Mouse (Mus musculus): Measurements from ENCODE around the gene Dpm3. TPM values are rescaled to one million over a fixed set of nuclear protein-coding genes. Genes with fewer than 3 reads are reported as not detected.
"Not testable (repeated sequence)": the region's sequence is repeated elsewhere in the genome, so short reads cannot be mapped to it uniquely, and the experiment has no call there.

The Dpm3 gene
- 10 to 100 TPM; 51.2 to 61.0 TPM for total RNA-seq (2021)
- long read RNA-seq, experiment 1, transcript Dpm3-201 (2 exons, 404 nt), result major isoform, 16 of 20 reads
- long read RNA-seq, experiment 1, partial matches to known transcripts, result 0 of 20 reads
- long read RNA-seq, experiment 1, other reads (novel, unspliced or antisense), result 2 of 20 reads
- long read RNA-seq, experiment 2, transcript Dpm3-201 (2 exons, 404 nt), result major isoform, 37 of 45 reads
- long read RNA-seq, experiment 2, transcript Dpm3-203 (1 exons, 441 nt), result minor isoform, 7 of 45 reads
- long read RNA-seq, experiment 2, partial matches to known transcripts, result 0 of 45 reads
- long read RNA-seq, experiment 2, other reads (novel, unspliced or antisense), result 1 of 45 reads

GRCm38 (mm10) chr3:89259076-89259475, at the start of gene Dpm3:
Gene Dpm3, plus strand, starts transcription at chr3:89259358.
- no peak within 1 kb of the TSS for H3K4me3 ChIP-seq
- no peak for TF ChIP-seq CTCF (conservative IDR thresholded peaks at IDR 0.05)
- no peak within 1 kb of the TSS for H3K27ac ChIP-seq
- DNase-seq (ENCODE audit: low spot score in 2 of 2), result no peak

GRCm38 (mm10) chr3:89209731-89210130, 49.4 kb upstream of the Dpm3 start:
- no peak for TF ChIP-seq CTCF (conservative IDR thresholded peaks at IDR 0.05)
- Histone ChIP-seq H3K27ac (no peak overlapping the region), H3K4me3 (no peak overlapping the region)
- no peak for DNase-seq (ENCODE audit: low spot score in 2 of 2)

DNA sequence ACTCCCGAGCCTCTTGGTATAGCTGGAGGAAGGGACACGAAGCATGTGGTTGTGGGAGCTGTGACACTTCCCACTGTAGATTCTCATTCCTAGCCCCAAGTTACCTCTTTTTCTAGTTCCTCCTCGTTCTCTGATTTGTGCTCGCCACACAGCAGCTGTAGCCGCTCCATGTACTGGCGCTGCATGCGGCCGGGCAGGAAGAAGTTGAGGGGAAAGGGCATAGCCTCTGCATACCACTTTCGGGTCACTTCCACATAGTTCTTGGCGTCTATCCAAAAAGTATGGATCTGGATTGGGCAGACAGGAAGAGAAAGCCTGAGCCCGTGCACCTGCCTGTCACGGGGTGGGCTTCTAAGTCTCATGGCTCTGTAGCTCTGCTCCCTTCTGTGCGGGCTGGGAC, 49.0 kb upstream of the Dpm3 start:
- H3K27ac ChIP-seq, result no peak overlapping the region
- no peak overlapping the region for H3K4me3 ChIP-seq
- DNase-seq (ENCODE audit: low spot score in 2 of 2), result no peak
- TF ChIP-seq CTCF (conservative IDR thresholded peaks at IDR 0.05), result no peak

DNA sequence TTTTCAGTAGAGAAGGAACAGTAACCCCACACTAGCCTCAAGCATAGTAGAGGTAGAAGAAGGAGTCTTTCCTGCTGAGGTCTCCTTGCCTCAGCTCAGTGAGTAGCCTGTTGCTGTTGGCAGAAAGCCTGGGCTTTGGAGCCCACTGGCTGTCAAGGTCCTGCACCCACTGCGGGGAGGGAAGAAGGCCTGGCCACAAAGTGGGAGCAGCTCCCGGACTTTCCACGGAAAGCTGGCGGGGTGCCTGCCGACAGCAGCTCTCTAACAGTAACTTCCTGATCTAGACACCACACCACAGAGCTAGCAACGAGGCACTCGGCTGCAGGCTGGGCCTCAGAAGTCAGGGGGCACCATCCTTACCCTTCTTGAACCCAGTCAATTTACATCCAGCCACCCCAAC, 48.4 kb upstream of the Dpm3 start:
- no peak for DNase-seq (ENCODE audit: low spot score in 2 of 2)
- Histone ChIP-seq H3K4me3 (no peak overlapping the region), H3K27ac (no peak overlapping the region)
- no peak for TF ChIP-seq CTCF (conservative IDR thresholded peaks at IDR 0.05)

- no peak for TF ChIP-seq CTCF (conservative IDR thresholded peaks at IDR 0.05)
- Histone ChIP-seq H3K4me3 (peak overlapping the region; percentile 83), H3K27ac (peak overlapping the region; percentile 97)
- DNase-seq (ENCODE audit: low spot score in 2 of 2), result peak; percentile 88 to 92
Measured at GRCm38 (mm10) chr3:89213803-89214530, 45.2 kb upstream of the Dpm3 start.

DNA sequence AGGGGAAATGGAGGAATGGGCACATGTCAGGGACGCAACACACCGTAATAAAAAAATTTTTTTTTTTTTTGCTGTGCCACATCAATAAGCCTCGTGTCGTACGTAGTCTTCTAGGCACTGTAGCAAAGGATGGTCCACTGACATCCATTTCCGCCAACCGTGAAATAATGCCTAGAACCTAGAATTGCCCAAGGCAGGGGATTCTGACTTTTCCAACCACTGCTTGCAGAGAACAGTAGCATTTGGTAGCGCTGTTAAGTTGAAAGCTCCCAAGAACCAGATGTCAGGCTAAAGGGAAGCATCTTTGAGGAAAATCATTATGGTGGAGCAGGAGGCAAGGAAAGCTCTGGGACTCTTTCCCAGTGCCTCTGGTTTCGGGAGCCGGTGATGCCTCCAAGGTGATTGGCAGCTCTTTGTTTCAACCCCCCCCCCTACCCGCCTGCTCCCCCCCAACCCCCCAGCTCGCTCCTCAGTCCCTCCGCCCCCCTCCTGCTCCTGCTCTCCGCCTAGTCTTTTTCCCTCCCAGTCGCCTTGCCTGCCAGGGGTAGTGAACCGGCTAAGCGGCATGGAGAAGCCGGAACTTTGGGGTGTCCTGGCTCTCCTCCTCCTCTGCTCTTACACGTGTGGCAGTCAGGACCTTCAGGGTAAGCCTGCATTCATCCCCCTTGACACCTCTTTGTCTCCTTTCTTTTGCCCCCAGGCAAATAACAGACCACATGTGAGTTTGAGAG, 44.3 kb upstream of the Dpm3 start, which contains the start of gene Thbs3:
TSS of gene Thbs3 (plus strand) at position 500 of the 731 bp plus-strand sequence.
- DNase-seq (ENCODE audit: low spot score in 2 of 2), result no peak
- TF ChIP-seq CTCF (conservative IDR thresholded peaks at IDR 0.05), result no peak
- Histone ChIP-seq H3K27ac (peak within 1 kb of the TSS; percentile 97), H3K4me3 (peak within 1 kb of the TSS; percentile 83)

DNA sequence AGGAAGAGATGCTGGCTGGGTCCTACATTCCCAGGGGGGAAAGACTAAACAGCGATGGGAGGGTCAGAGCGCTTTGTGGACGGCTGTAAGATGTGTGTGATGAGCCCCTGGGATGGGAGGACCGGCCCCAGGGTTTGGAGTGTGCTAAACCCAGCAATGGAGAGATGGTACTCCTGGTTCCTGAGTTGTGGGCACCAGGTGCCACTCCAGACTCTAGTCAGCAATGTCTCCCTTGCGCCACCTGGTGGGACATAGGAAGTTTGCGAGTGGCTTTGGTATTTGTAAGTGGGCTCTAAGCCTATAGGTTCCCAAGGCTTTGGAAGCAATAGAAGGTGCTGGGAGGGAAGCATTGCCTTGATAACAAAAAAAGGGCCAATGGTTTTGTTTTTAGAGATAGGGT, 43.3 kb upstream of the Dpm3 start:
- peak; percentile 96 for TF ChIP-seq CTCF (conservative IDR thresholded peaks at IDR 0.05)
- peak; percentile 81 to 82 for DNase-seq (ENCODE audit: low spot score in 2 of 2)
- H3K4me3 ChIP-seq, result peak overlapping the region; percentile 44; the same call in 1 of the 2 replicates
- peak overlapping the region; percentile 97; the same call in 1 of the 2 replicates for H3K27ac ChIP-seq

- H3K27ac ChIP-seq; DNase-seq (ENCODE audit: low spot score in 2 of 2); H3K4me3 ChIP-seq: not testable (repeated sequence)
Measured at GRCm38 (mm10) chr3:89216407-89216806, 42.8 kb upstream of the Dpm3 start.

- Histone ChIP-seq H3K4me3 (no peak overlapping the region), H3K27ac (no peak overlapping the region)
- no peak for TF ChIP-seq CTCF (conservative IDR thresholded peaks at IDR 0.05)
- DNase-seq (ENCODE audit: low spot score in 2 of 2), result no peak
Measured at GRCm38 (mm10) chr3:89218271-89218670, 40.9 kb upstream of the Dpm3 start.

DNA sequence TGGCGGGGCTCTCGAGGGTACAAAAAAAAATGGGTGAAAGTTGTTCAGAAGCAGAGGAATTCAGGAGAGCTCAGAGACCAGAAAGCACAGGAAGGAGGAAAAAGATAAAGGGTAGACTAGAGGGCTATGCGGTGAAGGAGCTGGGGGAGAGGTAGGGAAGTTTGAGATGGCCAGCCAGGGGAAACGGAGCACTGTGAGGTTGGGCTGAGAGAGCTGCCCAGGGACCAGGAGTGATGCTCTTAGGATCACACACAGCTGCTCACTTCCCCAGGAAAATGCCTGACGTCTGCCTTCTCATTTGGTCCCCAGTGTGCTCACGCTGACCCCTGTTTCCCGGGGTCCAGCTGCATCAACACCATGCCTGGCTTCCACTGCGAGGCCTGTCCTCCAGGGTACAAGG, 39.6 kb upstream of the Dpm3 start:
- H3K27ac ChIP-seq, result no peak overlapping the region
- DNase-seq (ENCODE audit: low spot score in 2 of 2), result no peak
- H3K4me3 ChIP-seq, result no peak overlapping the region
- no peak for TF ChIP-seq CTCF (conservative IDR thresholded peaks at IDR 0.05)

DNA sequence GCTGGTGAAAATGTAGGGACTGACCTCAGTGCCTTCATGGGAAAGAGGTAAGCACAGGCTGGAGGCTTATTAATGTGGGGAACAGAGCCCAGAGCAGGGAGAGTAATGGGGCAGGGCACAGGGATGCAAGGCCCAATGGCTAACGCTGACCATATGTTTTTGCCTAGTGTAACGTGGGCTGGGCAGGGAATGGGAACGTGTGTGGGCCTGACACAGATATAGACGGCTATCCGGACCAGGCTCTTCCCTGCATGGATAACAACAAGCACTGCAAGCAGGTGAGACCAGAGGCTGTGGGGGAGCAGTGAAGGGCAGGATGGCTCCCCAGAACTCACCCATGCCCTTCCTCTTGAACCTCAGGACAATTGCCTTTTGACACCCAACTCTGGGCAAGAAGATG, 38.0 kb upstream of the Dpm3 start:
- Histone ChIP-seq H3K27ac (no peak overlapping the region), H3K4me3 (no peak overlapping the region)
- DNase-seq (ENCODE audit: low spot score in 2 of 2), result no peak
- no peak for TF ChIP-seq CTCF (conservative IDR thresholded peaks at IDR 0.05)

DNA sequence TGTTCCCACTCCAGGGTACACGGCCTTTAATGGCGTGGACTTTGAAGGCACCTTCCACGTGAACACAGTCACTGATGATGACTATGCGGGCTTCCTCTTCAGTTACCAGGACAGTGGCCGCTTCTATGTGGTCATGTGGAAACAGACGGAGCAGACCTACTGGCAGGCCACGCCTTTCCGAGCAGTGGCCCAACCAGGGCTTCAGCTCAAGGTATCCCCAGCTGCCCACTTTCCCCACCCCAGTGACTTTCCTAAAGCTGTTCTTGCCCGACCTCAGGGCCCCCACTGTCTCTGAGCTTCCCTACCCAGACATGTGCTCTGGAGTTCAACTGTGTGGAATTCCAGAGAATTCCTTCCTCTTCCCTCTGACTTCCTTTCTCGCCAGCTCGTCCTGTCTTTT, 34.4 kb upstream of the Dpm3 start:
- Histone ChIP-seq H3K27ac (peak overlapping the region; percentile 93), H3K4me3 (peak overlapping the region; percentile 68)
- no peak for TF ChIP-seq CTCF (conservative IDR thresholded peaks at IDR 0.05)
- no peak for DNase-seq (ENCODE audit: low spot score in 2 of 2)

- Histone ChIP-seq H3K4me3 (peak overlapping the region; percentile 68), H3K27ac (peak overlapping the region; percentile 93)
- no peak for TF ChIP-seq CTCF (conservative IDR thresholded peaks at IDR 0.05)
- no peak for DNase-seq (ENCODE audit: low spot score in 2 of 2)
Measured at GRCm38 (mm10) chr3:89225321-89225815, 33.8 kb upstream of the Dpm3 start.
